Mouse (Mus musculus): ENCODE measurements around the gene Crk. TPM values are rescaled to one million over a fixed set of nuclear protein-coding genes. Genes with fewer than 3 reads are reported as not detected.
A peak's percentile ranks its signal among the peaks of the same experiment; 100 is the strongest.
"Not testable (repeated sequence)": the region's sequence is repeated elsewhere in the genome, so short reads cannot be mapped to it uniquely, and the experiment has no call there.

Crk gene
- polyA plus RNA-seq, 1 experiment = 46.7 TPM

GRCm38 (mm10) chr11:75715556-75715955 lies 36.5 kb downstream of the Crk start:
- Histone ChIP-seq H3K36me3 (ENCODE audit: control insufficient read depth, insufficient read depth, low read length) (no peaks in the 10 kb centered on the region), H3K27me3 (ENCODE audit: control insufficient read depth, insufficient read depth, low read length) (no peaks in the 10 kb centered on the region), H3K4me3 (ENCODE audit: control insufficient read depth, insufficient read depth, low read length) (no peak overlapping the region), H3K4me1 (replicated peaks; ENCODE audit: control insufficient read depth, insufficient read depth, low read length) (no peaks in the 10 kb centered on the region), H3K27ac (ENCODE audit: control insufficient read depth, insufficient read depth, low read length) (no peak overlapping the region)
- no peak for DNase-seq
- WGBS = 91% methylated on average over 12 of the region's 12 CpGs
- TF ChIP-seq CTCF (IDR thresholded peaks at IDR 0.05; ENCODE audit: borderline replicate concordance, control insufficient read depth, extremely low read depth, insufficient read depth, low read length, poor library complexity) (no peak), POLR2A (IDR thresholded peaks at IDR 0.05; ENCODE audit: control insufficient read depth, extremely low read depth, insufficient read depth, low read length, poor library complexity) (no peak)

GRCm38 (mm10) chr11:75716661-75717325 lies 37.7 kb downstream of the Crk start:
- WGBS = 90% methylated on average over 7 of the region's 8 CpGs
- no peak for TF ChIP-seq CTCF (IDR thresholded peaks at IDR 0.05; ENCODE audit: borderline replicate concordance, control insufficient read depth, extremely low read depth, insufficient read depth, low read length, poor library complexity)
- TF ChIP-seq POLR2A (IDR thresholded peaks at IDR 0.05; ENCODE audit: control insufficient read depth, extremely low read depth, insufficient read depth, low read length, poor library complexity) = no peak
- no peak for DNase-seq
- Histone ChIP-seq H3K27ac (ENCODE audit: control insufficient read depth, insufficient read depth, low read length) (no peak overlapping the region), H3K4me3 (ENCODE audit: control insufficient read depth, insufficient read depth, low read length) (no peak overlapping the region), H3K36me3 (ENCODE audit: control insufficient read depth, insufficient read depth, low read length) (no peaks in the 10 kb centered on the region), H3K27me3 (ENCODE audit: control insufficient read depth, insufficient read depth, low read length) (no peaks in the 10 kb centered on the region), H3K4me1 (replicated peaks; ENCODE audit: control insufficient read depth, insufficient read depth, low read length) (no peaks in the 10 kb centered on the region)

GRCm38 (mm10) chr11:75722339-75722738 lies 43.3 kb downstream of the Crk start:
- no peak for DNase-seq
- Histone ChIP-seq H3K36me3 (ENCODE audit: control insufficient read depth, insufficient read depth, low read length) (no peaks in the 10 kb centered on the region), H3K4me3 (ENCODE audit: control insufficient read depth, insufficient read depth, low read length) (no peak overlapping the region), H3K27ac (ENCODE audit: control insufficient read depth, insufficient read depth, low read length) (no peak overlapping the region), H3K27me3 (ENCODE audit: control insufficient read depth, insufficient read depth, low read length) (no peaks in the 10 kb centered on the region), H3K4me1 (replicated peaks; ENCODE audit: control insufficient read depth, insufficient read depth, low read length) (no peaks in the 10 kb centered on the region)
- 64% methylated on average over 4 of the region's 4 CpGs for WGBS
- TF ChIP-seq POLR2A (IDR thresholded peaks at IDR 0.05; ENCODE audit: control insufficient read depth, extremely low read depth, insufficient read depth, low read length, poor library complexity) = no peak
- TF ChIP-seq CTCF (IDR thresholded peaks at IDR 0.05; ENCODE audit: borderline replicate concordance, control insufficient read depth, extremely low read depth, insufficient read depth, low read length, poor library complexity) = no peak

DNA sequence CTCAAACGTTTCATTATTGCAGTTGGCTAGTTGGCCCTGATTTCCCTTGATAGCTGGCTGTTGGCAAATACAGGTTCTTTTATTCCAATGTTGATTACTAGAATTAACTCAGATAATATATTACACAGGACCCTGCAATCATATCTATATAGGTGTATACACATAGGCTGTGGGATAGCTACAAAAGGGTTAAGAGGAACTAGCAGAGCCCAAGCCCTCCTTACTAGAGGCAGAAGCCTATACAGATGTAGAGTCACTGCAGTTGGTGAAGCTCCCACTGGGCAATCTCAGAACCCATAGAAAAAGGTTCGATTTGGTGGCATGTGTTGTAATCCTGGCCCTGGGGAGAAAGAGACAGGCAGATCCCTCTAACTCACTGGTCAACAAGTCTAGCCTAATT lies 48.1 kb downstream of the Crk start:
- H3K4me1 ChIP-seq (replicated peaks; ENCODE audit: control insufficient read depth, insufficient read depth, low read length) = peaks cover 5% of the 10 kb centered on the region; the same call in 1 of the 2 replicates
- no peaks in the 10 kb centered on the region for H3K36me3 ChIP-seq (ENCODE audit: control insufficient read depth, insufficient read depth, low read length)
- H3K27ac ChIP-seq (ENCODE audit: control insufficient read depth, insufficient read depth, low read length) = no peak overlapping the region
- H3K27me3 ChIP-seq (ENCODE audit: control insufficient read depth, insufficient read depth, low read length) = no peaks in the 10 kb centered on the region
- 59% methylated on average over 2 of the region's 2 CpGs for WGBS
- no peak overlapping the region for H3K4me3 ChIP-seq (ENCODE audit: control insufficient read depth, insufficient read depth, low read length)
- DNase-seq = no peak
- no peak for TF ChIP-seq POLR2A (IDR thresholded peaks at IDR 0.05; ENCODE audit: control insufficient read depth, extremely low read depth, insufficient read depth, low read length, poor library complexity)

GRCm38 (mm10) chr11:75727659-75728058 lies 48.6 kb downstream of the Crk start:
- H3K27ac ChIP-seq (ENCODE audit: control insufficient read depth, insufficient read depth, low read length); H3K4me3 ChIP-seq (ENCODE audit: control insufficient read depth, insufficient read depth, low read length); DNase-seq; H3K4me1 ChIP-seq (replicated peaks; ENCODE audit: control insufficient read depth, insufficient read depth, low read length); H3K36me3 ChIP-seq (ENCODE audit: control insufficient read depth, insufficient read depth, low read length); H3K27me3 ChIP-seq (ENCODE audit: control insufficient read depth, insufficient read depth, low read length): not testable (repeated sequence)
- 78% methylated on average over 6 of the region's 6 CpGs for WGBS

DNA sequence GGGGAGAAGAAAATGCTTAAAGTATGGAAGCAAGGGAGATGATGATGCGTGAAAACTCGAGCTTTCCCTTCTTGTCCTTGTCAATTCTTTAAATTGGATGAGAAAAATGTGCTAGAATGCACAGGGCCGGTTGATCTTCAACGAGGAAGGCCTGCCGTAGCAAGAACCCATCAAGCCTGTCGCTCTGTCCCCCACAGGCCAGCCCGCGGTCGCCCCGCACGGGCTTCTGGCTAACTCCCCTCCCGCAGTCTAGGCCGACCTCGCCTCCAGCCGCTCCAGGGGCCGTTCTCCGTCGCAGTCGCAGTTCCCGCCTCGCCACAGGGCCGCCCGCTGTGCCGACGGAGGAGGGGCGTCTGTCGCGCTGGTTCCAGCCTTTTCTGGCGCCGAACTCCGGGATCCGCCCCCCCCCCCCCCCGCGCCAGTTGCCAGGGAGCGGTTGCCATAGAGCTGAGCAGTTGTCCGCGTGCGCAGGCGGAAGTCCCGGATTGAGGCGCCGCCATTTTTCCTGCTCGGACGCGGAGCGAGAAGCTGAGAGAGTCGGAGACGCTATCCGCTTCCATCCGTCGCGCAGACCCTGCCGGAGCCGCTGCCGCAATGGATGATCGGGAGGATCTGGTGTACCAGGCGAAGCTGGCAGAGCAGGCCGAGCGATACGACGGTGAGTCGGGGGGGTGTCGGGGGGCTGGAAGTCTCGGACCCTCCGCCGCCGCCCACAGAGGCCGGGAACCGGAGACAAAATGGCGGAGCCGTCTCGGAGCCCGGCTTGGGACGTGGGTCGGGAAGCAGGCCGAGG lies 53.6 kb downstream of the Crk start, which contains the start of gene Ywhae:
TSS of gene Ywhae (plus strand) at position 436 of the 793 bp plus-strand sequence.
- H3K27me3 ChIP-seq (ENCODE audit: control insufficient read depth, insufficient read depth, low read length) = no peaks in the 10 kb centered on the region
- H3K36me3 ChIP-seq (ENCODE audit: control insufficient read depth, insufficient read depth, low read length) = no peaks in the 10 kb centered on the region
- peak within 1 kb of the TSS; percentile 67 for H3K4me3 ChIP-seq (ENCODE audit: control insufficient read depth, insufficient read depth, low read length)
- TF ChIP-seq CTCF (IDR thresholded peaks at IDR 0.05; ENCODE audit: borderline replicate concordance, control insufficient read depth, extremely low read depth, insufficient read depth, low read length, poor library complexity) = 0 out of 2 replicates have a peak, but pooled peaks have one; percentile 48
- TF ChIP-seq POLR2A (IDR thresholded peaks at IDR 0.05; ENCODE audit: control insufficient read depth, extremely low read depth, insufficient read depth, low read length, poor library complexity) = peak; percentile 89
- DNase-seq = peak; percentile 86
- peaks cover 8% of the 10 kb centered on the region for H3K4me1 ChIP-seq (replicated peaks; ENCODE audit: control insufficient read depth, insufficient read depth, low read length)
- WGBS = under 1% methylated on average over 76 of the region's 76 CpGs
- H3K27ac ChIP-seq (ENCODE audit: control insufficient read depth, insufficient read depth, low read length) = peak within 1 kb of the TSS; percentile 84

Data from thymus, adult 2 months (tissue).